Mouse (Mus musculus) cerebellum, postnatal 4 days (tissue): ENCODE results near the gene Acsl5.

Experiments used
- DNase-seq, 2 experiments: peaks; one replicate each; pipeline ENCODE4 v3.0.0; 2022; ENCODE audit warnings: low spot score in 2 of 2, mixed read lengths in 1 of 2

Acsl5 gene

DNA sequence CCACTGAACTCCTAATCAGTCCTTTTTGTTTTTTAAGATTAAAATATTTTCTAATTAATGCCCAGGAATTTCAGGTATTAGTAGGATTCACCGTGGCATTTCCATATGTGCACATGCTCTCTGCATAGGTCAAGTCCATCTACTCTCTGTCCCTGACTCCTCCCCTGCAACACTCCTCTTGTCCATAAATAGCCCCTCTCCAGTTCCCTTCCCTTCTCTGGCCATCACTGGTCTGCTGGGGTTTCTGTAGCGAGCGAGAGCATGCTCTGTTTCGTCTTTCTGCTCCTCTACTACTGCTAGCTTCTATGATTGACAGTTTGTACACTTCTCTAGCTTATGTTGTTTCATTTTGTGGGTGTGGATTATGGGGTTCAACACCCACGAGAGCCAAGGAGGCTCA lies 80.0 kb downstream of the Acsl5 start:
- DNase-seq = no peak

DNA sequence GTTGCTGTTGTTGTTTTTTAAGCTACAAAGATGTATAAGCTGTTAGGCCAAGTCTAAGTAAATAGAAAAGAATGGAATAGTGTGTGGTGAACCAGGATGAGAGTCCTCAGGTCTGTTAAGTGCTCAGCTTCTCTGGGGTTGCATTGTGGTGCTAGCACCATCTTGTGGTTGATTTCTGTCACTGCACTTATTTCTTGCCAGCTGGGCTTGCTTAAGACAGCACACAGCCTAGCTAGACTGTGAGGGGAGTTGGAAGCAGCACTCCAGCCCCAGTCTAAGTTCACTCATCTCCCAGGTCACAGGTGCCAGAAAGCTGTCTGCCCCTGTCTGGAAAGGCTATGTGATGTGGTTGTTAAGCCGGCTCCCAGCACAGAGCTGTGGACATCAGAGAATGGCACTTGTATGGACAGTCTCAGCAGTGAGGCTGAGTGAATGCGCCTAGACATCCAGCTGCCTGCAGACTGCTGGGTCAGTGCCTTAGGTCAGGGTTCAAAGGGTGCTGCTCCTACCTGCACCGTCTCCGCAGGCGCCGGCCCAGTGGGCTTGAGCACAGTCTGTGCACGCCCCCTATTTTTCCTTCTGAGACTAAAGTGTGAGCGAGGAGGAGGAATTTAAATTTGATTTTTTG lies 81.0 kb downstream of the Acsl5 start:
- DNase-seq = peak in 1 of 2 experiments; percentile 63

DNA sequence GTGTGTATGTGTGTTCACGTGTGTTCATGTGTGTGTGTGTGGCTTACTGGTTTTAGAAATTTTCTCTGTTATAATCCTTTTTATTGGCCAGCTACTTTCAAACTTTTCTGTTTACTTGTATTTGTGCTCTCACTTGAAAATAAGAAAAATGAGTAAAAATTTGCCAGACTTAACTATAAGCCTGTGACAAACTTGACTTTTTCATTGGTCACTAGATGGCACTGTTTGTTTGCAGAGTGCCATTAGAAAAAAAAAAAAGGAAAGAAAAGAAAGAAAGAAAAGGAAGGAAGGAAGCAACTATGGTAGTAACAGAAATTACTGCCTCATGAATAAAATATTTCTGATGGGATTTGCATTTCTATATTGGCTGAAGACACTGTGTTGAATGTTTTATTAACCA lies 84.1 kb downstream of the Acsl5 start:
- DNase-seq = no peak

DNA sequence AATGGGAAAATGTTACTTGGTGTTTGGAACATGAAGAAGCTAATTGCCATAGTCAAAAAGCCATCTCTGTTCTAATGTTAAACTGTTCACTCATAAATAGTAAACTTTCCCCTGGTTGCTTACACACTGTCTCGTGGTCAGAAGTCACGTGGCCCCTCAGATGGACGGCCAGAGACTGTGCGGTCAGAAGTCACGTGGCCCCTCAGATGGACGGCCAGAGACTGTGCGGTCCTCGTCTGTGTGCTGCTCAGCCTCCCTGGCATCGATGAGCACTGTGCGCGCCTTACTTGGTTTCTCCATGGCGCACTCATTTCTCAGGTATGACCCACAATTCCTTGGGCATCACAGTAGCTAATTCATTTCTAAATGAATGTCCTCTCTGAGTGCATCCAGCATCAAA lies 84.7 kb downstream of the Acsl5 start:
- no peak for DNase-seq

DNA sequence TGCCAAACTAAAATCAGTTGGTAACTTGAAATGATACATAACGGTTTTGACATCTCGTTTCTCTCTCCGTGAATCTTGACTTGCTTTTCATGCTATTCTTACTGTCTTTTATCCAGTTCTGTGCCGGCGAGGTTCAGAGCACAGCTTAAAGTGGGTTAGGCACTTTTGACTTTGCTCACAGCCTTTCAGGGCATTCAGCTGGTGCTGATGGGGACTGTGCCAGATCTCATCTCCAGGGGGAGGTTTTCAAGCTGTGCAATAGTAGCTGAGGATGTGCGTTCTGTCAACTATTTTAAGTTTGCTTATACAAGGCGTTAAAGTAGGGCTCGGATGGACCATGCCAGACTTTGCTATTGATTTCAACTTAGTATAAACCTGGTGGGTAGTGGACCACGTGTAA lies 85.3 kb downstream of the Acsl5 start:
- DNase-seq = no peak

DNA sequence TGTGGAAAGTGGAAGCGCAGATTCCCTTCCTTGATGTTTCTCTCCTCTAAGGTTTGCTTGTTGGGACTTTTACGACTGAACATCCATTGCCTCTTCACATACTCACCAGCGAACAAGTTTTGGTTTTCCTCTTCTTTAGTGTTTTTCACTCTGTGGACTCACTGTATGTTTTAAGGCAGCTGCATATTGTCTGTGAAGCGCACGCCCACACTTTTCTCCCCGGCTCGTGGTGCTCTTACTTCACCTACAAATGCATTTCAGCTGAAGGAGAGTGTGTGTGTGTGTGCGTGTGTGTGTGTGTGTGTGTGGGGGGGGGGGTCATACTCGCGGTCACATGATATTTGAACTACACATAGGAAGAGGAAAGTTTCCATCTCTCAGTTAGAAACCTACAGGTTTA lies 85.9 kb downstream of the Acsl5 start:
- no peak for DNase-seq

DNA sequence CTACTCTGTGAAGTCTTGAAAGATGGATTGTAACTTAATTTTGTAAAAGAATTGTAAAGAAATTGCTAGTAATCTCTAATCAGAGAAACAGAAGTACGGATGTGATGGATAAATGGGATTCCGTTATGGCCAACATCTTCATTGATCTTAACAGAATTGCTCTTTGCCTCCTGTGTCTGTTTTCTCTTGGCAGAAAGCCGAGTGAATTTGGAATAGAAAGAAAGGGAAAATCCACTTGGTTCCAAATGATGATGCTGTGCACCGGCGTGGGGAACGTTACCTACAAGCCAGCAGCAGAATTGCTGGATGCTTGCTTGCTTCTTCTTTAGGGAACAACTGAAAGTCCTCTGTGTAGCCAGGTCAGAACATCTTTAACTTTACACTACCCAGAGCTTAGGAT lies 88.8 kb downstream of the Acsl5 start:
- DNase-seq = no peak

DNA sequence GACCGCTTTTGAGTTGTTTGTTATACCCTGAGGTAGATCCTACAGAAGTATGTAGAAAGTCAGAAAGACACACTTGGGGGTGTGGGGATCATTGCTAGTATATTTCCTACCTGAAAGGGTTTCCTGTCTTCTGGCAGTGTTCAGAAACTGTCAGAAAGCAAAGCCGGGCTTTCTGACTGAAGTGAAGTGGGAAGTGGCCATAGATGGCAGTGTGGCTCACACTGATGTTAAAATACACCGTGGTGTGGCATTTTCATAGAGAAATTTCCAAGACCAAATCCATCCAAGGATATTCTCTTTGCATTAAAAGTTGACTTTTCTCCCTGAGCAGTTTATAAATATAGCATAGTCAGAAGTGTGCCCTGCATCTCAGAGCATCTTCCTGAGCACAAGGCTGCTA lies 89.6 kb downstream of the Acsl5 start:
- no peak for DNase-seq

DNA sequence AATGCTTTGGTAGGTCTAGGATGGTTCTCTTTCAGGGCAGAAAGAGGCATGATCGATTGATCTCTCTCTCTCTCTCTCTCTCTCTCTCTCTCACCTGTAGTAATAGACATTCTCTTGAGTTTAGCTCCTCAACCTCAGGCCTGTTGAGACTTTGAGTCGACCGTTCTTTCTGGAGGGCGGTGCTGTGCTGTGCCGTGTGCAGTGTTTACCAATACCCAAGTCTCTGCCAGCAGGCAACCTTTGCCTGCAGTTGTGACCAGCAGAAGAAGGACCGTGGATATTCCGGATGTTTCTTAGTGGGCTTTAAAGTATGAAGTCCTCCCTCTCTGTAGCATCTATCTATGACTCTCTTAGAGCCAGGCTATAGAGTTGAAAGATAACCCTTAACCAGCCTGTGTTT lies 90.7 kb downstream of the Acsl5 start:
- DNase-seq = no peak

DNA sequence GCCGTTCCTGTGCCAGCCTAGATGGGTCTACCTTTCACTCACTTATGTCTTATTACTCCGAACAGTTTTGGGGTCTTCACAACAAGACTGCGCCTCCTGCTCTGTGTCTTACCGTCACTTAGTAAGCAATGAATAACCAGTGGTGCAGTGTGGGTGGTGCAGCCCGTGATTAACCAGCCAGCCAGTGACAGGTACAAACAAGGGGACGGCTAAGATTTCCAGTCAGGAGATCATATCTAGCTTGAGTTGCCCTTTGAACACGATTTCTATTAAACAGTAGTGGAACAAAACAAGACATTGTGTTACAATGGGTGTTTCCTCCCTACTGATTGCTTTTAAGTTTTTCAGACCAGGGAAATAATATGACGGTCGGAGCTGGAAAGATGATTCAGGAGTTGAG lies 91.5 kb downstream of the Acsl5 start:
- no peak for DNase-seq
